Mouse (Mus musculus) gastrocnemius, postnatal 10 days (tissue): Measurements from ENCODE around the gene Slc45a3. TPM values are rescaled to one million over a fixed set of nuclear protein-coding genes. Genes with fewer than 3 reads are reported as not detected.

Source experiments
- DNase-seq: peaks from one replicate; pipeline ENCODE4 v3.0.0; 2021; ENCODE audit warnings: mixed read lengths
- total RNA-seq, 2 experiments: library from RNA; stranded (reverse); gene quantifications; 2 replicates each; pipeline ENCODE4 v1.2.3; 2021

Slc45a3 gene
- total RNA-seq, 2 experiments from 2014 or later: 0.87 to 1.7 TPM

DNA sequence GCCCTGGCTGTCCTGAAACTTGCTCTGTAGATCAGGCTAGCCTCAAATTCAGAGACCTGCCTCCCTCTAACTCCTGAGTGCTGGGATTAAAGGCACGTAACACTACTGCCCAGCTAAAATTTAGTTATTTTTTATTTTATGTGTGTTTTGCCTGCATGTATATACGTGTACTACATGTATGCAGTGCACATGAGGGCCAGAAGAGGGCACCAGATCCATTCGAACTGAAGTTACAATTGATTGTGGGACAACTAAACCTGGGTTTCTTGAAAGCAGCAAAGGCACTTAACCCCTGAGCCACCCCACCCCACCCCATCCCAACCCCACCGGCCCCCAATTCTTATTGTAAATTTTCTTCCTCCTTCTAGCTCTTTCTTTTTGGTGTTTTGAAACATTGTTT, 32.3 kb downstream of the Slc45a3 start:
- DNase-seq: peak; percentile 69

DNA sequence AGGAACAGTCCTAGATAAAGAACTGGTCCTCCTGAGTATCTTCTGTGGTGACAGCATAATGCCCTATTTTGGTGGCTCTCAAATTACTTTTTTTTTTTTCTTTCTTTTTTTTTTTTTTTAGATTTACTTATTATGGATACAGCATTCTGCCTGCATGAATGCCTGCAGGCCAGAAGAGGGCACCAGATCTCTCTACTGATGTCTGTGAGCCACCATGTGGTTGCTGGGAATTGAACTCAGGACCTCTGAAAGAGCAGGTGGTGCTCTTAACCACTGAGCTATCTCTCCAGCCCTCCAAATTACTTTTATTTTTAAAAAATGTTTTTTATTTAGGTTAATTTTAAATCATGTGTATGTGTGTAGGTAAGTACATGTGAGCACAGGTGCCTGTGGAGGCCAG, 37.7 kb downstream of the Slc45a3 start:
- no peak for DNase-seq

DNA sequence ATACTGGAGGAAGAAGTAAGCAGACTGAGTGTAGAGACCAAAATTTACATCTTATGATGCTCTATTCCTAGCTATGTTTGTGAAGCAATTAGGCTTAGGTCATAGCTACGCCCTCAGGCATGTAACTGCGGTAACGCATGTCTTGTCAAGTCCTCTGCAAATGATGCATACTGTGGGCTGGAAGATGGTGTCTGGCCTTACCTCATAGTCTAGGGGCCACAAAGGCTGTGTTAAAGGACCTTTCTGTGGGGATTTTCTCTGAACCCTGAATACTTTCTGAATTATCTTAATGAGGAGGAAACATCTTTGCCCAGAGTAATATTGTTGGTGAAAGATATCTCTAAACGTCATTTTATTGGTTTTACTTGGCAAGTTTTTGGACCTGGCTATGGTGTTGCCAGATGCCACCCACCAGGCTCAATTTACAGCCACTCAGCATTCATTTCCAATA, 39.1 kb downstream of the Slc45a3 start:
- DNase-seq: no peak

DNA sequence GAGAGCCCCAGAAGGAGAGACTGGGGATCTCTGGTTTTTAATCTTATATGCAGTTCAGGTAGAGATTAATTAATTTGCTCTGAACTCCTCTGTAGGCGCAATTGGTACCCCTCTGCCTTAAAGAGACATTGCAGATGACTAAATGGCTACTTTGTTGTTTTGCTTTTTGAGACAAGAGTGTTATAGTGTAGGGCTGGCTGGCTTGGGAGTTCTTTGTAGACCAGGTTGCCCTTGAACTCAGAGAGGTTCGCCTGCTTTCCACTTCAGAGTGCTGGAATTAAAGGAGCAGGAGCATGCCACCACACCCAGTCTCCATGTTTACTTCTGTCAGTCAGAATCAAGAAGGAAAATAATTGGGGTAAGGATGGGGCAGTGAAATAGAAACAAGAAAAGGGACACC, 40.3 kb downstream of the Slc45a3 start:
- no peak for DNase-seq

DNA sequence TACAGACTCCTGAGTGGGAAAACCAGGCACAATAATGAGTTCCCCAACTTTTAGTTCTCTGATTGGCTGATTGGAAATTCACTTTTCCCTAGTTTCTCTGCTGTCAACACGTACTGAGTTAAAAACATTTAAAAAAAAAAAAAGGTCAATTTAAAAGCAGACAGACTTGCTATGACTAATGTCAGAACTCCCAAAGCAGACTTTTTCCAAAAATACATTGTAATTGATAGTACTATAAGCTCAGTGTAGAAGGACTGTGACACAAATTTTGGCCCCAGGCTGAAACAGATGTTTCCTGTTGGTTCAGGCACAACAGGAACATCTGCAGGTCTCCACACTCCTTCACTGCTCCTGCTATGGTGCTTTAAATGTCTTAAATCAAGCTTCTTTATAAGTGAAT, 41.0 kb downstream of the Slc45a3 start:
- DNase-seq: no peak

DNA sequence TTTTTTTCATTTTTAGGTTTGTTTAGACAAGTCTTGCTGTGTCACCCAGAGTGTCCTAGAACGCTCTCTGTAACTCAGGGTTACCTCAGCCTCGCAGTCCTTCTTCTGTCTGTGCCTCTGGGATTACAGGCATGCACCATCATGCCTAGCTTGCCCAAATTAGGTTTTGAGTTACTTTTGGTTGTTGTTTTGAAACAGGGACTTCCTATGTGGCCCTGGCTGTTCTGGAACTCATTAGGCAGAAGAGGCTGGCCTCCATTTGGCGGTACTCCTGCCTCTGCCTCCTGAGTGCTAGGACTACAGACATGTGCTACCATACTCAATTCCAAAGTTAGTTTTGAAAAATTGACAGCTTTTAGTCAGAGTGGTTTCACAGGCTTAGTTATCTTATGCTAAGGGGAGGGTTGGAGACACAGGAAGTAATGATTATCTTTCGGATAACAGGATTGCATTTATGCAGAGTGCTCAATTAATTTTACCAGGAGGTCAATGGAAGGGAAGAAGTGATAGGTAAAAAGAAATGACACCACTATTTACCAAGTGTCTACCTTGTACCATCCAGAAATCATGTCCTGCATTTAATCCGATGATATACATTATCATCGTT, 41.9 kb downstream of the Slc45a3 start:
- DNase-seq: no peak

DNA sequence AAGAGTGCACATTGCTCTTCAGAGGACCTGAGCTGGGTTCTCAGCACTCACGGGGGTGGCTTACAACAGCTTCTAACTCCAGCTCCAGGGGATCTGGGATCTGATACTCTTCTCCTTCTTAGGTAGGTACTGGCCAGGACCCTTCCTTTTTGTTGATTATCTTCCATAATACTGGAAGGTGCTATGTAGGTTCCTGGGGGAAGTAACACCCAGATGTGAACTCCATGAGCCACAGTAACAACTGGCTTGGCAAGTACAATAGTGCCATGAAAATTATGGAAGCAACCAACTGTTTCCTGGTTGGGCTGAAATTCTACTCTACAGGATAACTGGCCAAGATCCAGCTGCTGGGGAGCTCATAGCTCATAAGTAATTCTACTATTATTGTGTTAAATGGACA, 42.7 kb downstream of the Slc45a3 start:
- no peak for DNase-seq

DNA sequence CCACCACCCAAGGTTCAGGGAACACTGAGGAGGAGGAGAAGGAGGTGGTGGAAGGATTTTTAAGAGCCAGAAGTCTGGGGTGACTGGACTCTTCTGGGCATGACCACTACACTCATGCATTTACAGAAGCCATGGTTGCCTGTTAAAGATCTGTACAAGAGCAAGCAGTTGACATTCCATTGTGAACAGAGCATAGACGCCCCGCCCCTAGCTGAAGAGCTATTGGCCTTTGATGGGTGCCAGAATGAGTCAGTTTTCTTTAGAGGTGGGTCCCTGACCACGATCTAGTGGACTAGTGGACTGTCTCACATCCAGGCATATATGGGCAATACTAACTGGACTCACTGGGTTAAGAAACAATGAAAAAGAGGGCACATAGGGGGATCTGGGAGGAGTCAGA, 43.3 kb downstream of the Slc45a3 start:
- no peak for DNase-seq

DNA sequence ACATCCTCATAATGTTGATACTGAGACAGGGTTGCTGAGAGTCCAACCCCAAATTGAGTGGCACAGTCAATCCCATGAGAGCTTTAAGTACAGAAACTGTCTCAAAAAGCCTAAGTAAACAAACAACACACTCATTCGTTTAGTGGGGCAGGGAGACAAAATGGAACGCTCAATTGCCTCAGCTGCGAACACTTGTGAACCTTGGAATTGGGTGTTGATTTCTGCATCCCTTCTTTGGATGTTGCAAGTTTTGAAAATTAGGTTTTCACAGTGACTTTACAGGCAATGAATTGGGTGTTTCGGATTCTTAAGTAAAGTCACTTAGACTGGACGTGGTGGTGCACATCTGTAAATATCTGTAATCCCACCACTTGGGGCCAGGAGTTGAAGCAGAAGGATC, 44.0 kb downstream of the Slc45a3 start:
- no peak for DNase-seq

DNA sequence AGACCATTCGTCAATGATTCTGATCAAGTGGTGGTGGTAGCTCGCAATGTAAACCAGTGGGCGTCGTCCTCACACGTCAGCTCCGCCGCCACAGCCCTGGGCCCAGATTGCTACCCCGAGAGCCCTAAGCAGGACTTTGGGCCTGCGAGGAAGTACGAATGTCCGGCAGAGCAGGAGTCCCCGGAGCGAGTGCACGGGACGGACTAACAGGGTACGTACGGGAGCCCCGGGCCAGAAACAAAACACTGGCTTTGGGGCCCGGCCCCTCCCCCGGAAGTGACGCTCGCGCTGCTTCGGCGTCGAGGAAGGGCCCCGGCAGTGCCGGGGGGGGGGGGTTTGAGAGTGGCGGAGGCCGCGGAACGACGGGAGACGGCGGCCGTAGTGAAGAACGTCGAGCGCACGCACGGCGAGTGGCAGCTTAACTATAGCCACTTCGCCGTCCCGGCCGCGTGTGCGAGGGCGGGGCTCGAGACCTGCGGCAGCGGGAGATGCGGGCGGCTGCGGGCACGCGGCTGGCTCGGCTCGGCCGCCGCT, 44.6 kb downstream of the Slc45a3 start, which contains the start of gene Elk4:
Gene Elk4 (plus strand): TSS at position 326 of the 534 bp plus-strand sequence.
- DNase-seq: peak; percentile 95

DNA sequence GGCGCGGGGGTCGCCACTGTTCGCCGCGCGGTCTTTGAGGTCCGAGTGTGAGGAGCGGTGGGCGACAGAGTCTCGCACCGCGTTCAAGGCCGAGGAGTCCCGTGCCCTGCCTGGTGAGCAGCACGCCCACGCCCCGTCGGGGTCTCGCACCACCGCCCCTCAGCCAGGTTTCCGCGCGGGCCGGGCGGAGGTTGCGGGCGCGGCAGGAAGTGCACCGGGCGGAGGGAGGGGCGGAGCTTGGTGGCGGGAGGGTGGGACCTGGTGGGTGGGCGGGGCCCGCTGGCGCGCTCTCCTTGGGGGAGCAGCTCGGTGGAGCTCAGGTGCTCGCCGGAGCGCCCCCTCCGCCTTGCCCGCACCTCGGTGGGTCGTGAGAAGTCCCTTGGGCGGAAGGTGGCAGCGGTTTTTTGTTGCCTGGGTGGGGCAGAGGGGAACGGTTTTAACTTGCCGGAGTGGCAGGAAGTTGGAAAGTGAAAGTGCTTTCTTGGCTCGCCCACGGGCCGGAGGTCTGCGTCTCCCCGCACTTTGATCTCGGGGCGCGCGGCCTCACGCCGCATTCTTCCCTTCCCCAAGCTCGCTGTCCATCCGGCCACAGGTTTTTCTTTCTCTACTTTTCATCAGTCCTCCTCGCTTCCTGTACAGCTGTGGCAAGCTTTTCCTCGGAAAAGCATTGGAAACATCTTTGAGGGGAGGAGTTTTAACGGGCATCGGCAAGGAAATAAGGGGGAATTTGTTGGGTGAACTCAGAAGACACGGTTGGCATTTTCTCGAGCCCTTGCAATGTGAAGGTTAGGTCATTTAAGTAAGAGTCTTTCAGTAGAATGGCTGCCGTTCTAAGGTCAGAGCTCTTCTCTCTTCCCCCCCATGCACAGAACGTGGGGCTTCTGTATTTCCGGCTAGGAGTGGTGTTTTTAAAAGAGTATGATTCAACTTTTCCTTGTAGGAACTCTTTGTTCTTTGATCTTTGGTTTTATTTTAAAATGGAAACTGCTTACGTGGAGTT, 45.4 kb downstream of the Slc45a3 start:
- peak; percentile 89 for DNase-seq

DNA sequence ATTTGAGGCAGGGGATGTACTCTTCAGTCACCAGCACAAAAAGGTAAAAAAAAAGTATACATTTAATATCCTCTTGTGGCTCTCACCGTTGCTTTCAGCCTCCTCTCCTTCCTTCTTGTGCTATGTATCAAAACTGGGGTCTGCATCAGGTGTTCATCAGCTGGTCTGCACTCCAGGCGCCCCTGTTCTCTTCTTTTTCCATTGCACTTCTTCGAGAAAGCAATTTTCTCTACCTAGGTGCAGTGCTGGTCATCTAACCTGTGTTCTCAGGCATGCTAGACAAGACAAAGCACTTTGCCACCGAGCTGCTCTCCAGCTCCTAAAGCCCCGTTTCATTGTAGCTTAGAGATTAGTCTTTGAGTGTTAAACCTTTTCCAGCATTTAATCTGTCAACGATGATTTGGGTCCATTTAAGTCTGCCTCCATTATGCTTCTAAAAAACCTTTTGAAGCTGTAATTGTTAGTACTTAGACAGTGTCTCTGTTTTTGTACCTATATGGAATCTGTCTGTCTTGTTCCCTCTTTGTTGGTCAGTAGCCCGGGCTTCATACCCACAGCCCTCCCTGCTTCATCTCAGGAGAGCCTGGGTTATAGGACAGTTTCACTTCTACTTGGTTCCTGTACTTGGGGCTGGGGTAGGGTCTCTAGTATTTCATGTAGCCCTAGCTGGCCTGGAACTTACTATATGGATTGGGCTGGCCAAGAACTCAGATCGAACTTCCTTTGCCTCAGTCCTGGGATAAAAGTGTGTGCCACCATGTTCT, 46.3 kb downstream of the Slc45a3 start:
- DNase-seq: no peak

DNA sequence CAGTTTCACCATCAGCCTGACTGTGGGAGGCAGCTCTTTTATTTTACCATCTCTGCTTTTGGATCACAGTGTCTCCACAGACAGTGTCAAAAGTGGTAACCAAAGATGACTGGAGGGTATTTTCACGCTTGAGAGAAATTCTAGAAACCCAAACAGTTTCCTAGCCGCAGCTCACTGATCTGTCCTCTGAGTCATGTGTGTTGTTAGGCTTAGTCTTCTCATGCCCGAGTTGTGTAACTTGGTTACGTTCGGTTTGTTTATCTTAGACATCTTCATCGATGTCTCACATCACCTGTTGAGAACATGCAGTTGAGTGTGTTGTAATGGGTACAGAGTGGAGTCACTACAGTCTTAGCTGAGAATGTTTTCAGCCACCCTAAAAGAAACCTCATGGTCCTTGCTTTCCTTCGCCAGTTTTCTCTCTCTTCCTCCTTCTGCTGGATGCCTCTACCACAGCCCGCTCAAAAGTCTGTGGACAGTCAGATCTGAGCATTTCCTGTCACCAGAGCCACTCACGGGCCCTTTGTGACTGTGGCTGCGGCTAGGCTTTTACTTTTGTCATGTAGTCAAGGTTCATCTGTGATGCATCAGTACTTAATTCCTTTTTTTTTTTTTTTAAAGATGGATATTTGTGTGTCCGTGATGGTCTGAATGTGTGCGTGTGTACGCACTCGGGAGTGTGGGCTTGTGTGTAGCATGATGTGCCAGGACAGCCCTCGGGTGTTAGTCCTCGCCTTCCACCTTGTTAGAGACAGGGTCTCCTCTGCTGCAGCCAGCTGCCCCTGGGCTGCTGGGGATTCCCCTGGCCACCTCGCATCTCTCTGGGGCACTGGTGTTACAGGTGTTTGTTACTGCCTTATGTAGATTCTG, 48.1 kb downstream of the Slc45a3 start:
- no peak for DNase-seq

DNA sequence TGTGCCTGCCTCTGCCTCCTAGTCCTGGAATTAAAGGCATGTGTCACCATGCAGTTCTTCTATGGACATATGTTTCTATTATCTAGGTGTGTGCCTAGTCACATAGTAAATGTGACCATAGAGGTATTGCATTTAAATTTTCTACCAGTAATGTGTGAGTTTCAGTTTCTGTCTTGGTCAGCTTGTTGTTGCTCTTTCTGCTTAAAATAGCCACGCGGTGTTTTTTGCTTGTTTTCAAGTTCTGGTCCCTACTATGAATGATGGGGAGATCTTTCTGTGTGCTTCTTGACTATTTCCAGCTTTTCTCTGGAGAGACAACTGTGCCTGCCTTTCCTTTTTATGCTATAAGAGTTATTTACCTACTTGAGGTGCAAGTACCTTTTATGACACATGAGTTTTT, 49.0 kb downstream of the Slc45a3 start:
- no peak for DNase-seq

DNA sequence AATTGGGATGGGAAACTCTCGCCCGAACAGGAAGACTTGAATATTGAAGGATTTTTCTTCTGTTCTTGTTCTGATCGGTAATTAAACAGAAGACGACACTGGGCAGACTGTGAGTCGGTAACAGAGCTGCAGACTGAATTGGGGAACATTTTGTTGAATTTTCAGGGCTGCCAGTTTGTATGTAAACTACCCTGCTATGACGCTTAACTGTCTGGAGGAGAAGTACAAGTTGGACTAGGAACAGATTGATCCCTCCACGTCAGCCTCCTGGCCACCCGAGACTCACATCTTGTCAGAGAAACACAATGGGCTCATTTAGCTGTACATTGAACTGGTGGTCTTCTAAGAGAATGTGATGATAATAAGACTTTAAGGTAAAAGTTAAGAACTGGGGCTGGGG, 50.1 kb downstream of the Slc45a3 start:
- DNase-seq: no peak

DNA sequence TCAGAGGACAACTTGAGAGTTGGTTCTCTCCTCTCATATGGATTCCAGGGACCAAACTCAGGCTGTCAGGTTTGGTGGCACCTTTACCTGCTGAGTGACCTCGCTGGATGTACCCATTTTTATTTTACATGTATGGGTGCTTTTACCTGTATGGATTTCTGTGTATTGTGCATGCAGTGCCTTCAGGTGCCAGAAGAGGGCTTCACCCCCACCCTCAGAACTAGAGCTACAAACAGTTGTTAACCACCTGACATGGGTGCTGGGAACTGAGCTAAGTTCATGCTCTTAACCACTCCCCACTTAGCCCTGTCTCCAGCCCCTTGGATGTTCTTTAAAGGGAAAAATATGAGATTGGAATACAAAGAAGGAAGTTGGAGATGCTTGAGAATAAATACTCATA, 52.0 kb downstream of the Slc45a3 start:
- DNase-seq: no peak

DNA sequence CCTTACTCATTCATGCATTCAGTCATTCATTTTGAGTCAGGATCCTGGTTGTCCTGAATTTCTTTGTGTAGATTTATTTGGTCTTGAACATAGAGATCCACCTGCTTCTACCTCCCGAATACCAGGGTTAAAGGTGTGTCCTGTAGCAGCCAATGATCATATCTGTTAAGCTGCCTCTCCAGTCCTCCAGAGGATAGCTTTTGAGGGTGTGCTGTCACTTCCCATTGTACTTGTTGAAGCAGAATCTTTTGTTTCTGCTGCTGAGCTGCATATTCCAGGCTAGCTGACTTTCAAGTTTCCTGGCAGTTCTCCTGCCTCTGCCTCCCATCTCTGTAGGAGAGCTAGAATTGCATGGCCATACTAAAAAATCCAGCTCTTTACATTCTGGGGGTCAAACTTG, 53.9 kb downstream of the Slc45a3 start:
- no peak for DNase-seq

DNA sequence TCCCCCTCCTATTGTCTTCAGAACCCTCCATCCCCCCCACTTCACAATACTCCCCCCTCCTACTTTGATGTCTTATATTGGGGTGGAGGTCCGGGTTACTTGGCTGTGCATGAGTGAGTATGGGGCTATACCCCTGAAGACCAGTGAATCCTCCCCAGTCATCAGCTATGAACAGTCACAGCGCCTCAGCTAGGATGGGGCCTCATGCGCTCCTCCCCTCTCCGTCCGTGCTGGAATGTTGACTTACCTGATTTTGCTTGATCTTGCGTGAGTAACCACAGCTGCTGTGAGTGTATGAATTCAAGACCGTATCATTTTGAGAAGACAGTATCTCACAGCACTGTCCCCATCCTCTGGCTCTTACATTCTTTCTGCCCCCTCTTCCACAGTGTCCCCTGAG, 57.1 kb downstream of the Slc45a3 start:
- no peak for DNase-seq

DNA sequence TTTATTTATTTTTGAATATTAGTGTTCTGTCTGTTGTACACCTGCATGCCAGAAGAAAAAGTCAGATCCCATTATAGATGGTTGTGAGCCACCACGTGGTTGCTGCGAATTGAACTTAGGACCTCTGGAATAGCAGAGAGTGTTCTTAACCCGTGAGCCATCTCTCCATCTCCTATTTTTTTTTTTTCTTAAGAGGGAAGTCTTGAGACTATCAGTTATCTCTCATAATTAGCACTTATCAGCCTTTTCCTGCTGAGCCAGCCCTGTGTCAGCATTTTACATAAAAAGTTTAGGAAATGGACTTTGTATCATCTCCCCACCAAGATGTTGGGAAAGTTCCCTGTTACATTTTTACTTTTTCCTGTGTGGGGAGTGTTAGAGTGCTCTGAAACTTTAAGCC, 59.3 kb downstream of the Slc45a3 start:
- no peak for DNase-seq

DNA sequence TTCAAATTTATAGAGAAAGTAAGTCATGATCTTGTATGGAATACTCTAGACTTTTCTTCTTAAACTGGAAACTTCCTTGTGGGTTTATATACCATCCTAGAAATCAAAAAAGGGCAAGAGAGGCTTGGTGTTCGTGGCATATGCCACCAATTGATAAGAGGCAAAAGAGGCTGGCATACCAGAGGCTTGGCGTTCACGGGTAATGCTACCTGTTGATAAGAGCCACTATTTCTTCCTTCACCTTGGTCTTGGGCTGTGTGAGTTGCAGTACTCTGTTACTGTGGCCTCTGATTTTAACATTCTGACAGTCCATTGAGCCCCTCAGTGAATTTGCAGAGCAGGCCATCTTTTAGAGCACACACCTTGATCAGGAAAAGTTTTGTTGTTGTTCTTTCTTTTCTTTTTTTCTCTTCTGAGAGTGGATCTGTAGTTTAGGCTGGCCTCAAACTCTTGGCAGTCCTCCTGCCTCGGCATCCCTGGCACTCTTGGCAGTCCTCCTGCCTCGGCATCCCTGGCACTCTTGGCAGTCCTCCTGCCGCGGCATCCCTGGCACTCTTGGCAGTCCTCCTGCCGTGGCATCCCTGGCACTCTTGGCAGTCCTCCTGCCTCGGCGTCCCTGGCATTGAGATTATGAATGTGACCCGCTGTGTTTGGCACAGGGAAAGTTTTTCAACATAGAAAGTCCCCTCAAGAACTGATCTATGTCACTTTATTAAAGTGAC, 64.3 kb downstream of the Slc45a3 start:
- DNase-seq: no peak

DNA sequence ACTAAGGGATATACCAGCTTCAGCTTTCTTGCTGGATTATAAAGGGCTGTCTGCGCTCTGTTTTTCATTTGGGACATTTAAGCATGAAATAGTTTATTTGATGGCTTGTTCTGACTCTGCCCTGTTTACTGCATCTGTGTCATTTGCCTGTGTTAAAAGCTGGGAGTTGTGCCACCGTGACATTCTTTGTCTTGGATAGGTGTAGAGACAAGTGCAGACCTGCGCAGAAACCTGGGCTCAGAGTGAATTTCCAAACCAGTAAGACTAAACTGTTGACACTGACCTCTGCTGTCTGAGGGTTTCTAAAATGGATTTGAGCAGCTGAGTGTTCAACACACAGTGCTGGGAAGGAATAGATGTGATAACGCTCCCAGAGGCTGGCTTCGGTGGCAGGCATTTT, 65.2 kb downstream of the Slc45a3 start:
- no peak for DNase-seq
